Mouse (Mus musculus): Measurements from ENCODE around the gene Tpra1.

Tpra1 gene

GRCm38 (mm10) chr6:88890832-88891231, 11.2 kb upstream of the Tpra1 start:
- no peak for DNase-seq (ENCODE audit: low spot score in 2 of 2)

- peak; percentile 39 to 65 for DNase-seq (ENCODE audit: low spot score in 2 of 2)
Observed at GRCm38 (mm10) chr6:88893559-88893958, 8.5 kb upstream of the Tpra1 start.

DNA sequence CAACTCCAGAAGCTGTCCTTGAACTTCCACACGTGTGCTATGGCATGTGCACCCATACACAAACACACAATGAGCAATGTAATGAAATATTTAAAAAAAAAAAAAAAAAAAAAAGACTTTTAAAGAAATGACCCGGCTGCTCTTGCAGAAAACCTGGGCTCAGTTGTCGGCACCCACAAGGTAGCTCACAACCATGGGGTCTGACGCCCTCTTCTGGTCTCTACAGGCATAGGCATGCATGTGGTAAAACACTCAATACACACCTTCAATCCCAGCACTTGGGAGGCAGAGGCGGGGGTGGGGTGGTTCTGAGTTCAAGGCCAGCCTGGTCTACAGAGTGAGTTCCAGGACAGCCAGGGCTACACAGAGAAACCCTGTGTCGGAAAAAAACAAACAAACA, 6.1 kb upstream of the Tpra1 start:
- no peak for DNase-seq (ENCODE audit: low spot score in 2 of 2)

DNA sequence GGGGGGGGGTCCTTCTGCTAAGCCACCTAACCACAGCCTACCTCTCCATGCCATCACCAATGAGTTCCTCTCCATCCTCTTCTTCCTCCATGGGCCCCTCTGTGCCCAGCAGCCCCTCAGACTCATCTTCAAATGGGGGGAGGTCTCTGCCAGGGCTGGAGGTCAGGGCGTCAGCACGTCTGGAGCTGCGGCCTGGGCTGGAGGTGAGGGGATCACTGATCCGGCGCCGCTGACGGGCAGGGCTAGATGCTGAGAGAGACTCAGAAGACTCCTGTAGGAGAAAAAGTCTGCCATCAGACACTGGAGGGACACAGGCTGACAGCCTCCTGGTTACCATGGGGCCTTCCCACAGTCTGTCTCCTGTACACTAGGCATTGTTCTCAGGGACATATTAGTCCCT, 4.8 kb upstream of the Tpra1 start:
- DNase-seq (ENCODE audit: low spot score in 2 of 2): no peak

- peak; percentile 94 to 97 for DNase-seq (ENCODE audit: low spot score in 2 of 2)
Observed at GRCm38 (mm10) chr6:88898534-88899048, 3.5 kb upstream of the Tpra1 start, which contains the start of gene Mcm2. Gene Mcm2 (minus strand): TSS chr6:88898780.

GRCm38 (mm10) chr6:88899086-88899485, 3.0 kb upstream of the Tpra1 start:
- DNase-seq (ENCODE audit: low spot score in 2 of 2): no peak

DNA sequence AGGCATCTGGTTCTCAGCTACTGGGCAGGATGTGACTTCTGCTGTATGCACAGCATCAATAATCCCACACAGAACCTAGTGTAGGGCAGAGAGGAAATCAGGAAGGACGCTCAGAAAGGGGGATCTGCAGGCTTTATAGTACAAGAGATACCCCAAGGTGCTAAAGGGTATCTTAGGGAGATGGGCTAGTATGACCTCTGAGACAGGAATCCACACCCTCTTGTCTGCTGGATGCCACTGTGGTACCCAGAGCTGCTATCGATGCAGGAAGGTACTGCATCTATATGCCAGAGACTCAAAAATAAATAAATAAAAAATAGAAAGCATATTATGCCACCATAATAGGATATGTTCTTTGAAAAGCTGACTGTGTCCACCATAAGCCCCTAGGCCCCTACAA, 2.4 kb upstream of the Tpra1 start:
- no peak for DNase-seq (ENCODE audit: low spot score in 2 of 2)

DNA sequence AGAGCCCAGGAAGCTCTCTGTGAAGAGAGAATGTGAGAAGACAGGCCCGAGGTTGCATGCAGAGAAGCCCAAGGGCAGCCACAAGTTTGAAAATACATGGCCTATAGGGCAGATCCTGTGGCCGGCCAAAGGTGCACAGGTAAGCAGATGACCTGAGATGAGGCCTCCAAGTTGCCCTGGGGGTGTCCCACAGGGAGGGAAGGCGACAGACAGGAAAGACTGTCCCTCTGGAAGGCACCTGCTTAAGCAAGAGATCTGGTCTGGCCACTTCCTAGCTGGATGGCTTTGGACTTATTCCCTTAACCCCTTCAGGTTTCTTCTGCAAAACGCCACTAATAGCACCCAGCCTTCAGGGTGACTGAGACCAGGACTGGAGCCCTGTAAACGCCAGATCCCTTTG, 580 bp upstream of the Tpra1 start:
- no peak for DNase-seq (ENCODE audit: low spot score in 2 of 2)

- DNase-seq (ENCODE audit: low spot score in 2 of 2): no peak
Observed at GRCm38 (mm10) chr6:88903708-88904107, 1.7 kb downstream of the Tpra1 start.

- DNase-seq (ENCODE audit: low spot score in 2 of 2): no peak
Observed at GRCm38 (mm10) chr6:88904456-88904974, 2.5 kb downstream of the Tpra1 start.

DNA sequence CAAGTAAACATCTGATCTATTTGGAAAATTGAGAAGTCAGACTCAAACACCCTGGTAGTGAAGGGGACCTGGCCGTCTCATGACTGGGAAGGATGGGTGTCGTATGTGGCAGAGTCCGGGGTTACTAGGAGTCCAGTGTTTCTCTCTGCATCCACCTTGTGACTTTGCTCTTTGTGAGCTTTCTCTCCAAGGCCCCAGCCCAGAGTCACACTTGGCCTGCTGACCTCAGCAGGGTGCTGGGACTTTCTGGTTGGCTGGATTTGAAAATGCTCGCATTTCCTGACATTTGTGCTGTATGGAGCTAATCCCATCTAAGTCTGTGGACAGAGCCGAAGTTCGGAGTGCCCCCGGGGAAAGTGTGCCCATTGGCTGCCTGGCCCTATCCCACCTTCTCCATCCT, 3.0 kb downstream of the Tpra1 start:
- no peak for DNase-seq (ENCODE audit: low spot score in 2 of 2)

GRCm38 (mm10) chr6:88906369-88907108, 4.5 kb downstream of the Tpra1 start:
- DNase-seq (ENCODE audit: low spot score in 2 of 2): peak; percentile 36 to 55

GRCm38 (mm10) chr6:88909151-88909550, 7.1 kb downstream of the Tpra1 start:
- DNase-seq (ENCODE audit: low spot score in 2 of 2): no peak

DNA sequence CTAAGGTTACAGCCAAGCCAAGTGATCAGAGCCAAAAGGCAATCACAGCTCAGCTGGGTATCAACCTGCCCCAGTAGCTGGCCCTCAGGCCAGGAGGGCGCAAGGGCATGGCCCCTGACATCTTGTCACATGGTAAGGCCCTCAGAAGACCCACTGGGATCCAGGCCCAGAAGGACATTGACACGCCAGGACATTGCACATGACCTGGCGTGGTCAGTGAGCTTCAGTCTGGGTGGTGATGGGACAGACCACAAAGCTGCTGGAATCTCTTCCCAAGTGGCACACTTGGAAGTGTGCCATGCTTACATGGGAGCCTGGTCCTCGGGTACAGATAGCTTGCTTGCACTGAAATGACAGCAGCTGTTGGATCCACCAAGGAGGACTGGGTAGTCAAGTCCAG, 11.0 kb downstream of the Tpra1 start:
- DNase-seq (ENCODE audit: low spot score in 2 of 2): no peak

GRCm38 (mm10) chr6:88913440-88913839, 11.4 kb downstream of the Tpra1 start:
- no peak for DNase-seq (ENCODE audit: low spot score in 2 of 2)

DNA sequence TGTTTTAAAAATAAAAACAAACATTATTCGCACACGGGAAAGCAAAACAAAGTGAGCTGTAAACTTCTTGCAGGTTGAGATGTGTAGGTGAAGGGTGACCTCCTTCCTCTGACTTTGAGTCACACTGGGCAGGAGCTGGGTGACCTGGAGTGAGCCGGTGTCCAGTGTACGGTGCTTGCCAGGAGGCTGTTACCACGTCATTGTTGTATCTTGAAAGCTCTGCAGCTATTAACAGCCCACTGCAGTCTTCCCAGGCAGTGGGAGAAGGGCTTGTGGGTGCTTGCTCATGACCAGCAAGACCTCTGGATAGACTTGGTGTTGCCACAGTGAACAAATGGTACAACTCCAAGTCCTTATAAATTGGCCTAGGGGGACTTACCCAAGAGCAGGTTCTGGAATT, 12.7 kb downstream of the Tpra1 start:
- no peak for DNase-seq (ENCODE audit: low spot score in 2 of 2)

GRCm38 (mm10) chr6:88915510-88915909, 13.5 kb downstream of the Tpra1 start:
- DNase-seq (ENCODE audit: low spot score in 2 of 2): peak; percentile 40 to 53

DNA sequence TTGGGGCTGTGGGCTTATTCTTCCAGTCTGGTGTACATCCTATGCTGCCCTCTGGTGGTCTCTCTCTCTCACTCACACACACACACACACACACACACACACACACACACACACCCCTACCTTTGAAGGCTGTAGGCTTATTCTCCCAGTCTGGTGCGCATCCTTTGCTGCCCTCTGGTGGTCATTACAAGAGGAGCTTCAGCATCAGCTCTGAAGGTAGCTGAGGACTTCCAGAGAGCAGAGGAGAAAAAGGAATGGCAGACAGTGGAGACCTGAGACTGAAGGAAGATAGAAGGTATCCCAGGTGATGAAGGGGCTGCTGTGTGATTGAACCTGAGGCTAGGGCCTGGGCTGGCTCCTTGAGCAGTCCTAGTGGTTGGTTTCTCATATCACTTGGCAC, 14.1 kb downstream of the Tpra1 start:
- DNase-seq (ENCODE audit: low spot score in 2 of 2): peak; percentile 28 to 57

- no peak for DNase-seq (ENCODE audit: low spot score in 2 of 2)
Observed at GRCm38 (mm10) chr6:88918802-88919201, 16.8 kb downstream of the Tpra1 start.

DNA sequence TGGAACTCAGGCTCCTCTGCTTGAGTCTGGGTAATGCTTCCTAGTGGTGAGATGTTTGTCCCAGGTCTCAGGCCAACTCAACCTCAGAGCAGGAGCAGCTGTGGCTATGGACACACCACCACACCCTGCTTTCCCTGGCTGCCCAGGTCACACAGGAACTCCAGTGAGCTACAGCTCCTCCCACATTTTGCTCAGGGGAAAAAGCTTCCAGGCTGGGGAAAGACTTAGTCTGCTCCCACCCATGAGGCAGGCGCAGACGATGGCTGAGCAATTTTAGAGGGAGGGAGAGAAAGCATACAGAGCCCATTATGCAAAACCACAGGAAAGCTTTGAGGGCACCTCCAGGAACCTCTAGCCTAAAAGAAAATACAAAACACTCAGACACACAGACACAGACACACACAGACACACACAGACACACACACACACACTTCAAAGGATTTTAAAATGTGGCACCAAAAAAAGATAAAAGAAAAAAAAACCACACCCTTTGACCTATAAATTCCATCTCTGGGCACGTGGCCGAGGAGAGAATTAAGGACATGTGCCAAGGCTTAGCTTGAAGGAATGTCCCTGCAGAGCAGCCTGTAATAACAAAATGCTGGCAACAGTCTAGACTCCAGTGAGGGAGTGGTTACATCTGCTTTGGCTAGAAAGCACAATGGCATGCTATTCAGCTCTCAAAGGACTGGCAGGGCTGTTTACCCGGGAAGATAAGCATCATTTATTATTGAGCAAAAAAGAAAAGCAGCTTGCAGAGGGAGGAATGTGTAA, 22.6 kb downstream of the Tpra1 start:
- DNase-seq (ENCODE audit: low spot score in 2 of 2): no peak

DNA sequence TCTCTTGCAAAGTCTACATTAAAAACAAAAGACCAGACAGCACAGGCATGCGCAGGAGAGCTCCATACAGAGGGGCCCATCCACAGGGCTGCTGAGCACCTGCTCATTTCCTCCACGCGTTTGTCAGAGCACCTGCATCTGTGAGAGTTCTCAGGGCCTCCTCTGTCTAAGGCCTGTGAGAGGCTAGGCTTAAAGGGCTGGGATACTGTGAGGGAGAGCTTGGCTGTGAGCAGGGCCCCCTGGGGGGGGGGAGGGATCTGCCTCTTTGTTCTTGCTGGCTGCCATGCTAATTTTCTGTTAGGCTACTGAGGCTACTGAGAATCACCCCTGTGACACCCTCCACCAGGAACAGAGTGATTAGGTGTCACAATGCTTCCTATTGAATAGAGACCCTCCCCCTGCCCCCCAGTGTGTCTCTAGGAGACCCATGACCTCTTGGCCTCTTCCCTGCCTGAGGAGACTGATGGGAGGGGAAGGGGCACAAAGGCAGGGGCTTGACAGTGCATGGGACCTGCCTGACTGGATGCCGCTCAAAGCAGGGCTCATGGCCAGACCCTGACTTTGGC, 23.7 kb downstream of the Tpra1 start:
- no peak for DNase-seq (ENCODE audit: low spot score in 2 of 2)

DNA sequence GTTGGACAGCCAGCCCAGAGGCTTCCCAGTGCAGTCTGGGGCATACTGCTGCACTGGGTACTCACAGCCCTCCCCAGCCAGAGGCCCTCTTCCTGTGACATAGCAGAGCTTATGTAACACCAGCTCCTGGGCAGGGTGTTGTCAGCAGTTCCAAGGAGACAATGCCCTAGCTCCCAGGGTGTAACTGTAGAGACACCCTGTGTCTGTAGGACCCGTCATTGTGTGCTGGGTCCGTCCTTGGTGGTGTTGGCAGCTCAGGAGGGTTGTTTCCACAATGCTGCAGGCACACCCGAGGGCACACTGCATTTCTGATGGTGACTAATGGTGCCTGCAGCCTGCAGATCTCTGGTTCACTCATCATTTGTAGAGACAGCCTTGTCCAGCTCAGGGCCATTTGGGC, 24.8 kb downstream of the Tpra1 start:
- DNase-seq (ENCODE audit: low spot score in 2 of 2): no peak
